Mouse (Mus musculus) ES-E14 (cell line): ENCODE measurements around the gene 9530077C05Rik.

Source experiments
- HCFC1 ChIP-seq: IDR thresholded peaks from 2 replicates; pipeline ENCODE4 v1.6.1; 2012; ENCODE audit warnings: low read length, inconsistent platforms, borderline replicate concordance; ENCODE audit not compliant: insufficient read depth
- MAFK ChIP-seq: IDR thresholded peaks from 2 replicates; pipeline ENCODE4 v1.6.1; 2014; ENCODE audit warnings: mild to moderate bottlenecking, low read depth, low read length, inconsistent platforms; ENCODE audit not compliant: insufficient read depth

- TF ChIP-seq MAFK (no peak), HCFC1 (no peak)
Observed at GRCm38 (mm10) chr9:22389736-22390245, 21.5 kb upstream of the 9530077C05Rik start.
